Mouse (Mus musculus) embryonic facial prominence, embryonic 12.5 days (tissue): ENCODE measurements around the gene Mat1a. TPM values are rescaled to one million over a fixed set of nuclear protein-coding genes. Genes with fewer than 3 reads are reported as not detected.

ENCODE experiments used
- ATAC-seq: fragments of 200-750 bp; cut with Nextera tagmentation; 2 replicates; pipeline ENCODE4 v1.8.0; 2017; ENCODE audit not compliant: insufficient number of reproducible peaks, insufficient read depth, low FRiP score, low TSS enrichment
- H3K27ac ChIP-seq: fragments of 300-500 bp; sonication (generic); 2 replicates; pipeline ENCODE4 v1.5.1; 2016; ENCODE audit warnings: mild to moderate bottlenecking
- H3K27me3 ChIP-seq: fragments of 300-500 bp; sonication (generic); 2 replicates; pipeline ENCODE4 v1.6.1; 2016; ENCODE audit warnings: mild to moderate bottlenecking, moderate library complexity
- H3K36me3 ChIP-seq: fragments of 300-500 bp; sonication (generic); 2 replicates; pipeline ENCODE4 v1.6.1; 2016; ENCODE audit warnings: mild to moderate bottlenecking
- H3K4me1 ChIP-seq: fragments of 300-500 bp; sonication (generic); 2 replicates; pipeline ENCODE4 v1.6.1; 2016
- H3K4me2 ChIP-seq: fragments of 300-500 bp; sonication (generic); replicated peaks from 2 replicates; pipeline ENCODE4 v1.6.1; 2016; ENCODE audit warnings: mild to moderate bottlenecking, moderate library complexity
- H3K4me3 ChIP-seq: fragments of 300-500 bp; sonication (generic); 2 replicates; pipeline ENCODE4 v1.5.1; 2016; ENCODE audit warnings: mild to moderate bottlenecking
- H3K9ac ChIP-seq: fragments of 300-500 bp; sonication (generic); 2 replicates; pipeline ENCODE4 v1.6.1; 2016; ENCODE audit warnings: mild to moderate bottlenecking, moderate library complexity
- H3K9me3 ChIP-seq: fragments of 300-500 bp; sonication (generic); 2 replicates; pipeline ENCODE4 v1.6.1; 2016; ENCODE audit warnings: mild to moderate bottlenecking, moderate library complexity
- WGBS: fragments of 180-500 bp; shearing (Covaris S2); methylation state at CpG from one replicate; pipeline ENCODE4 v1.1.7; 2016; 5-methylcytosine and 5-hydroxymethylcytosine counted together
- polyA plus RNA-seq: library from polyadenylated mRNA; unstranded; fragments of >200 nt; fragmentation: Nextera tagmentation; extraction: Ambion mirVana; gene quantifications from 2 replicates; pipeline ENCODE4 v1.2.1, GENCODE M21; 2016

Gene Mat1a
- polyA plus RNA-seq: not detected in 2 replicates

GRCm38 (mm10) chr14:41104853-41105444, at the start of gene Mat1a:
TSS of gene Mat1a (plus strand) at chr14:41105035.
- no peak within 1 kb of the TSS for H3K4me3 ChIP-seq
- H3K4me1 ChIP-seq: no peaks in the 10 kb centered on the region
- H3K27me3 ChIP-seq: no peaks in the 10 kb centered on the region
- no peak within 1 kb of the TSS for H3K4me2 ChIP-seq
- no peaks in the 10 kb centered on the region for H3K36me3 ChIP-seq
- no peak within 1 kb of the TSS for H3K27ac ChIP-seq
- no peaks in the 10 kb centered on the region for H3K9me3 ChIP-seq
- WGBS: 64% methylated on average over 10 of the region's 10 CpGs
- H3K9ac ChIP-seq: no peak within 1 kb of the TSS
- no peak for ATAC-seq

- no peak for ATAC-seq
- no peaks in the 10 kb centered on the region for H3K27me3 ChIP-seq
These were observed 39.7 kb upstream of the Mat1a start for GRCm38 (mm10) chr14:41065168-41065567.

GRCm38 (mm10) chr14:41066416-41066815, 38.4 kb upstream of the Mat1a start:
- no peak overlapping the region for H3K9ac ChIP-seq
- no peaks in the 10 kb centered on the region for H3K9me3 ChIP-seq
- no peaks in the 10 kb centered on the region for H3K36me3 ChIP-seq
- H3K27me3 ChIP-seq: no peaks in the 10 kb centered on the region
- 12% methylated on average over 1 of the region's 1 CpGs for WGBS
- no peak overlapping the region for H3K4me2 ChIP-seq
- ATAC-seq: no peak
- no peaks in the 10 kb centered on the region for H3K4me1 ChIP-seq
- H3K27ac ChIP-seq: no peak overlapping the region
- H3K4me3 ChIP-seq: no peak overlapping the region

More at GRCm38 (mm10) chr14:41065168-41065567, 39.7 kb upstream of the Mat1a start:
- Histone ChIP-seq H3K4me2 (no peak overlapping the region), H3K27ac (no peak overlapping the region), H3K9ac (no peak overlapping the region), H3K4me3 (no peak overlapping the region), H3K9me3 (no peaks in the 10 kb centered on the region), H3K36me3 (no peaks in the 10 kb centered on the region), H3K4me1 (no peaks in the 10 kb centered on the region)
- 59% methylated on average over 2 of the region's 2 CpGs for WGBS

GRCm38 (mm10) chr14:41069108-41069507, 35.7 kb upstream of the Mat1a start, which contains the start of gene Dydc2:
TSS of gene Dydc2 (minus strand) at chr14:41069208.
- no peak for ATAC-seq
- Histone ChIP-seq H3K27ac (no peak within 1 kb of the TSS), H3K9me3 (no peaks in the 10 kb centered on the region), H3K9ac (no peak within 1 kb of the TSS), H3K4me1 (0 out of 2 replicates have a peak, but pooled peaks cover 3% of the 10 kb centered on the region), H3K27me3 (no peaks in the 10 kb centered on the region), H3K4me2 (no peak within 1 kb of the TSS), H3K36me3 (no peaks in the 10 kb centered on the region), H3K4me3 (no peak within 1 kb of the TSS)

- 74% methylated on average over 3 of the region's 3 CpGs for WGBS
- no peak for ATAC-seq
These were observed 34.5 kb upstream of the Mat1a start for GRCm38 (mm10) chr14:41070343-41070742.

DNA sequence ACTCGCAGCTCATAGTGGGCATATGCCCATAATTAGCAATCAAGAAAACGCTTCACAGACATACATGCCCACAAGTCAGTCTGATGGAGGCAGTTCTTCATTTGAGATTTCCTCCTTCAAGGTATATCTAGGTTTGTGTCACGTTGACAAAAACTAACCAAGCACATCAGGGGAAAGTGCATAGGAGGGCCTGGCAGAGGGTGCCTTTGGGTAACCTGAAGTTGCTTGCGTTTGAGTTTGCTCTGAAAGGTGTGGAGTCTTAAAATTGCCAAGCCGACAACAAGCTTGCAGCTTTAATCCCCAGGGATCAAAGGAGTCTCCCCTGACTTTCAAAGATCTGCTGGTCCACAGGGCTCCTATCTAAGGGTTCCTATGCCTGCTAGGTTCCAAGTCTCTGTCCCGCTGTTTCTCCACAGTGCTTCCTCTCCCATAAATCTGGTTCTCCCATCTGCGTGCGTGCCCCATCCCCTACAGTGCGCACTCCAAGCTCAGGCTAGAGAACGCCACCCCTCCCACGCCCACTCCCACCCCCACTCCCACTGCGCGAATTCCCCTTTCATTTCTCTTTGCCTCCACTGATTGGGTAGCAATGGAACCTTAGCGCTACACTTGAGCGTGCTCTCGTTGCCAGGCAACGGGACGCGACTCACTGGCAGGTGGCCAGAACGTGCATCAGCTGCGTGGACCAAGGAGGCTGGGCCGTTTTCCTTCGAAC, 32.4 kb upstream of the Mat1a start, which contains the start of gene Dydc1:
Dydc1 (plus strand) TSS at position 683 of the 715 bp plus-strand sequence.
- Histone ChIP-seq H3K36me3 (no peaks in the 10 kb centered on the region), H3K9ac (no peak within 1 kb of the TSS), H3K9me3 (no peaks in the 10 kb centered on the region), H3K4me2 (peak within 1 kb of the TSS; percentile 64), H3K27me3 (no peaks in the 10 kb centered on the region), H3K4me3 (peak within 1 kb of the TSS; percentile 41), H3K27ac (no peak within 1 kb of the TSS), H3K4me1 (0 out of 2 replicates have a peak, but pooled peaks cover 3% of the 10 kb centered on the region)
- peak; percentile 91 for ATAC-seq
- 14% methylated on average over 23 of the region's 23 CpGs for WGBS

More at GRCm38 (mm10) chr14:41070343-41070742, 34.5 kb upstream of the Mat1a start:
- no peaks in the 10 kb centered on the region for H3K9me3 ChIP-seq
- H3K4me3 ChIP-seq: no peak overlapping the region
- no peak overlapping the region for H3K27ac ChIP-seq
- H3K36me3 ChIP-seq: no peaks in the 10 kb centered on the region
- H3K9ac ChIP-seq: no peak overlapping the region
- H3K27me3 ChIP-seq: no peaks in the 10 kb centered on the region
- 0 out of 2 replicates have a peak, but pooled peaks cover 3% of the 10 kb centered on the region for H3K4me1 ChIP-seq
- no peak overlapping the region for H3K4me2 ChIP-seq

DNA sequence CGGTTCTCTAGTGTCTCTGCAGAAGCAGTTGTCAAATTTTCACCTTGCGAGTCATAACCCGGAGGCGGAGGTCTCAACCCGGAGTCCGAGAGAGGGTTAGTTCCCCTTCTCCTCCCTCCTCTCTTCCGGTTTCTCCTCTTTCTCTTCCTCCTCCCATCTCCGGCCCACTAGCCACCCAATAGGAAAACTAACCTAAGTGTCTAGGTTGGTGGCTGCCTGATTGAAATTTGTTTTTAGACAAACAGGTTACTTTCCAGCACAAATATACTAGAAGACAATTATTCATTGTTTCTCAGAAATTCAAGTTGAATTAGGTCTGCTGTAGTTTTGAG, 31.9 kb upstream of the Mat1a start:
- Histone ChIP-seq H3K27me3 (no peaks in the 10 kb centered on the region), H3K27ac (no peak overlapping the region), H3K36me3 (no peaks in the 10 kb centered on the region), H3K9ac (no peak overlapping the region), H3K4me1 (0 out of 2 replicates have a peak, but pooled peaks cover 3% of the 10 kb centered on the region), H3K4me2 (peak overlapping the region; percentile 64), H3K9me3 (no peaks in the 10 kb centered on the region), H3K4me3 (peak overlapping the region; percentile 41)
- WGBS: 3% methylated on average over 8 of the region's 8 CpGs
- ATAC-seq: no peak

- WGBS: 80% methylated on average over 2 of the region's 2 CpGs
- H3K4me2 ChIP-seq: no peak overlapping the region
- ATAC-seq: no peak
- H3K4me1 ChIP-seq: no peaks in the 10 kb centered on the region
- H3K27ac ChIP-seq: no peak overlapping the region
- H3K36me3 ChIP-seq: no peaks in the 10 kb centered on the region
- H3K9me3 ChIP-seq: no peaks in the 10 kb centered on the region
- no peak overlapping the region for H3K9ac ChIP-seq
- no peaks in the 10 kb centered on the region for H3K27me3 ChIP-seq
- H3K4me3 ChIP-seq: no peak overlapping the region
These were observed 22.4 kb upstream of the Mat1a start for GRCm38 (mm10) chr14:41082408-41082807.

- Histone ChIP-seq H3K27ac (no peak overlapping the region), H3K4me2 (no peak overlapping the region), H3K4me3 (no peak overlapping the region), H3K36me3 (no peaks in the 10 kb centered on the region), H3K9me3 (no peaks in the 10 kb centered on the region), H3K9ac (no peak overlapping the region), H3K27me3 (no peaks in the 10 kb centered on the region), H3K4me1 (no peaks in the 10 kb centered on the region)
- WGBS: 69% methylated on average over 1 of the region's 1 CpGs
- ATAC-seq: no peak
These were observed 17.3 kb upstream of the Mat1a start for GRCm38 (mm10) chr14:41087509-41087908.

DNA sequence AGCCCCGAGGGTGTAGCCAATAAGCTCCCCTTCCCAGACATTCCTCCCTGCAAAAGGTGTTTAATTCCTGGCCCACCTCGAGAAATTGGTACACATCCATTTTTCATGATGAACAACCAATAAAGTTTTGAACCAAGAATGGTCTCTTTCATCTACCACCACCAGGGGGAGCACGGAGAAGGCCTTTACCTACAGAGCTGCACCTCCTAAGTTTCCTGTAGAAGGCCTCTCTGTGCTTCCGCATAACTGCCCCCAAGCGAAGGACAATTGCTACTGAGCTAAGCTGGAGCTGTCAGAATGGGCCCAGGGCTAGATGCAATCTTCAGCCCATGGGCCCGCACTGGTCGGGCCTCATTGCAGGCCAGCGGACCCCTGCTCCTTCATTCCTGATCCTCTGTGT, 14.1 kb upstream of the Mat1a start:
- Histone ChIP-seq H3K4me1 (no peaks in the 10 kb centered on the region), H3K4me3 (no peak overlapping the region), H3K9me3 (no peaks in the 10 kb centered on the region), H3K27me3 (no peaks in the 10 kb centered on the region), H3K9ac (no peak overlapping the region), H3K27ac (no peak overlapping the region), H3K4me2 (no peak overlapping the region), H3K36me3 (no peaks in the 10 kb centered on the region)
- ATAC-seq: no peak
- WGBS: 42% methylated on average over 8 of the region's 8 CpGs

DNA sequence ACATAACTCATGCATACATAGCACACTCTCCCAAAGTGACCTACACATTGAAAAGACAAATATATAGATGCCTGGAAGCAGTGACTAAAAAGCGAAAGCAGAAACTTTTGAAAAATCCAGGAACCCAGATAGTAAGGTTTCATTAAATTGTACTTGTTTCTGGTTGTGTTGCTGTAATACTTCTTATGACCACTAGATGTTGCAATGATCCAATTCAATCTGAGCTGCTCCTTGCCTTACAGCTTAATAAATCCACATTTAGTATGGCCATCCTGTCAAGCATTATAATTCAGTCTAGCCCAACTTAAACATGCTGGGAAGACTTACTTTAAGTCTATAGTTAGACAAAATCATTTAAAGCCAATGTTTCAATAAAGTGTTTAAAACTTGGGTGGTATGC, 10.7 kb upstream of the Mat1a start:
- Histone ChIP-seq H3K4me1 (no peaks in the 10 kb centered on the region), H3K27me3 (no peaks in the 10 kb centered on the region), H3K36me3 (no peaks in the 10 kb centered on the region), H3K9me3 (no peaks in the 10 kb centered on the region), H3K27ac (no peak overlapping the region), H3K4me2 (no peak overlapping the region), H3K9ac (no peak overlapping the region), H3K4me3 (no peak overlapping the region)
- ATAC-seq: no peak
- 63% methylated on average over 1 of the region's 1 CpGs for WGBS

GRCm38 (mm10) chr14:41096296-41096860, 8.5 kb upstream of the Mat1a start:
- WGBS: 89% methylated on average over 3 of the region's 3 CpGs
- Histone ChIP-seq H3K27me3 (no peaks in the 10 kb centered on the region), H3K9me3 (no peaks in the 10 kb centered on the region), H3K4me2 (no peak overlapping the region), H3K4me3 (no peak overlapping the region), H3K4me1 (no peaks in the 10 kb centered on the region), H3K9ac (no peak overlapping the region), H3K36me3 (no peaks in the 10 kb centered on the region), H3K27ac (no peak overlapping the region)
- ATAC-seq: no peak
